Mouse (Mus musculus) CH12.LX (cell line): ENCODE results near the gene Lmnb2. TPM values are rescaled to one million over a fixed set of nuclear protein-coding genes. Genes with fewer than 3 reads are reported as not detected.

ENCODE experiments used
- DNase-seq: peaks from one replicate; pipeline ENCODE4 v3.0.0-alpha.2; 2013; ENCODE audit errors: extremely low read depth
- H3K27ac ChIP-seq: 2 replicates; pipeline ENCODE4 v1.5.1; 2012; ENCODE audit warnings: low read depth, mild to moderate bottlenecking, control low read depth, moderate library complexity; ENCODE audit not compliant: insufficient read depth
- H3K27me3 ChIP-seq: replicated peaks from 2 replicates; pipeline ENCODE3; 2012; ENCODE audit warnings: inconsistent platforms
- H3K36me3 ChIP-seq, 2 experiments: replicated peaks in 1 of 2; 2 replicates each; pipeline versions ENCODE3 to v1.6.1; 2012; ENCODE audit warnings: inconsistent platforms in 1 of 2, low read length in 1 of 2, mild to moderate bottlenecking in 1 of 2, mixed read lengths in 1 of 2, moderate library complexity in 1 of 2; ENCODE audit not compliant: control insufficient read depth in 1 of 2, insufficient read depth in 1 of 2
- H3K4me1 ChIP-seq, 2 experiments: 2 replicates each; pipeline ENCODE4 v1.6.1; 2012; ENCODE audit warnings: inconsistent platforms in 1 of 2, moderate library complexity in 1 of 2; ENCODE audit not compliant: insufficient read depth in 2 of 2, control insufficient read depth in 1 of 2
- H3K4me2 ChIP-seq: 2 replicates; pipeline ENCODE4 v1.6.1; 2012; ENCODE audit warnings: low read depth, mild to moderate bottlenecking, control low read depth; ENCODE audit not compliant: poor library complexity, insufficient read depth, severe bottlenecking
- H3K4me3 ChIP-seq, 3 experiments: fragments of 150-350 bp in 1 of 3; sonication (generic) in 1 of 3; replicated peaks in 1 of 3; 2 replicates each; pipeline versions ENCODE3 to v1.5.1; 2011 to 2012; ENCODE audit warnings: low read depth in 2 of 3, low read length in 2 of 3, mild to moderate bottlenecking in 2 of 3, moderate library complexity in 2 of 3, control low read depth in 1 of 3, improper control_type of control experiment in 1 of 3, inconsistent platforms in 1 of 3, mixed read lengths in 1 of 3; ENCODE audit not compliant: poor library complexity in 1 of 3
- H3K79me2 ChIP-seq: replicated peaks from 2 replicates; pipeline ENCODE4 v1.6.1; 2012; ENCODE audit warnings: mild to moderate bottlenecking, moderate library complexity; ENCODE audit not compliant: control insufficient read depth, poor library complexity, insufficient read depth, severe bottlenecking; ENCODE audit errors: extremely low read depth
- H3K9ac ChIP-seq: 2 replicates; pipeline ENCODE4 v1.6.1; 2012; ENCODE audit warnings: low read depth, mild to moderate bottlenecking, control low read depth, moderate library complexity; ENCODE audit not compliant: insufficient read depth
- H3K9me3 ChIP-seq: replicated peaks from 2 replicates; pipeline ENCODE3; 2012; ENCODE audit warnings: low read length, inconsistent platforms, mixed read lengths
- CHD2 ChIP-seq: IDR thresholded peaks from 2 replicates; pipeline ENCODE4 v1.6.1; 2011; ENCODE audit warnings: low read length, improper control_type of control experiment
- CTCF ChIP-seq, 2 experiments: IDR thresholded peaks in 1 of 2; conservative IDR thresholded peaks in 1 of 2; 2 replicates each; pipeline ENCODE4 v1.5.1; 2011 to 2012; ENCODE audit warnings: low read depth in 2 of 2, low read length in 2 of 2, improper control_type of control experiment in 1 of 2, inconsistent platforms in 1 of 2, mild to moderate bottlenecking in 1 of 2, moderate library complexity in 1 of 2
- ELF1 ChIP-seq: IDR thresholded peaks from 2 replicates; pipeline ENCODE4 v1.6.1; 2014; ENCODE audit warnings: low read depth, mild to moderate bottlenecking, inconsistent platforms, low read length, improper control_type of control experiment
- EP300 ChIP-seq: IDR thresholded peaks from 2 replicates; pipeline ENCODE4 v1.6.1; 2011; ENCODE audit warnings: low read length, improper control_type of control experiment
- ETS1 ChIP-seq: conservative IDR thresholded peaks from 2 replicates; pipeline ENCODE4 v1.6.1; 2012; ENCODE audit warnings: low read depth, mild to moderate bottlenecking, inconsistent platforms, low read length, improper control_type of control experiment, moderate library complexity
- IRF4 ChIP-seq: IDR thresholded peaks from 2 replicates; pipeline ENCODE4 v1.6.1; 2014; ENCODE audit warnings: low read depth, mild to moderate bottlenecking, inconsistent platforms, low read length, improper control_type of control experiment
- MAZ ChIP-seq: IDR thresholded peaks from 2 replicates; pipeline ENCODE4 v1.6.1; 2012; ENCODE audit warnings: low read depth, mild to moderate bottlenecking, inconsistent platforms, low read length, improper control_type of control experiment, moderate library complexity
- MXI1 ChIP-seq: IDR thresholded peaks from 2 replicates; pipeline ENCODE4 v1.6.1; 2011; ENCODE audit warnings: mild to moderate bottlenecking, low read depth, low read length, improper control_type of control experiment
- RAD21 ChIP-seq: IDR thresholded peaks from 2 replicates; pipeline ENCODE4 v1.6.1; 2011; ENCODE audit warnings: low read depth, mild to moderate bottlenecking, low read length, improper control_type of control experiment, moderate library complexity
- SMC3 ChIP-seq: IDR thresholded peaks from 2 replicates; pipeline ENCODE4 v1.6.1; 2011; ENCODE audit warnings: low read depth, low read length, improper control_type of control experiment
- USF2 ChIP-seq: conservative IDR thresholded peaks from 2 replicates; pipeline ENCODE4 v1.6.1; 2011; ENCODE audit warnings: low read depth, low read length, improper control_type of control experiment
- ZC3H11A ChIP-seq: IDR thresholded peaks from 2 replicates; pipeline ENCODE4 v1.6.1; 2012; ENCODE audit warnings: low read depth, mild to moderate bottlenecking, inconsistent platforms, low read length, improper control_type of control experiment
- dilution Hi-C: fragments of 300-500 bp; cut with MboI; formaldehyde crosslinking; loops from 2 replicates; pipeline ENCODE4 v1.14.3; 2020; ENCODE audit warnings: low sequenced_read_pairs; ENCODE audit not compliant: extremely low pct_unique_long_range_greater_than_20kb, extremely low pct_ligation_motif_present
- in situ Hi-C: fragments of 300-500 bp; cut with MboI; formaldehyde crosslinking; loops from 3 replicates; pipeline ENCODE4 v1.14.3; 2019; ENCODE audit warnings: low sequenced_read_pairs, low pct_ligation_motif_present, low pct_unique_long_range_greater_than_20kb, mixed read lengths
- polyA plus RNA-seq: library from polyadenylated mRNA; unstranded; fragments of >175 nt; gene quantifications from 2 replicates; pipeline ENCODE4 v1.2.1, GENCODE M21; 2012; ENCODE audit warnings: low read depth; ENCODE audit not compliant: insufficient read length
- total RNA-seq, 2 experiments: library from RNA; depleted of rRNA; stranded (reverse); fragments of 300-350 nt in 1 of 2; fragments of >200 nt in 1 of 2; gene quantifications; 2 replicates each; pipeline ENCODE4 v1.2.3; 2012 to 2014

Gene Lmnb2
- total and polyA plus RNA-seq, 3 experiments: 20.7 to 25.8 (median 23.7) TPM

- Histone ChIP-seq H3K36me3 (peaks cover 21 to 33% of the 10 kb centered on the region in 2 experiments), H3K9me3 (peaks cover 13% of the 10 kb centered on the region), H3K27ac (no peak overlapping the region), H3K4me1 (peaks cover 8 to 15% of the 10 kb centered on the region in 2 experiments; a peak in 3 of 4 replicates), H3K4me2 (no peak overlapping the region), H3K27me3 (peaks cover 3% of the 10 kb centered on the region), H3K79me2 (peaks cover 10% of the 10 kb centered on the region; the same call in 1 of the 2 replicates), H3K9ac (no peak overlapping the region), H3K4me3 (no peak overlapping the region)
- TF ChIP-seq USF2: no peak
- no peak for TF ChIP-seq SMC3
- no peak for TF ChIP-seq MXI1
- TF ChIP-seq RAD21: no peak
- TF ChIP-seq ZC3H11A: no peak
- DNase-seq: no peak
- in situ Hi-C loops (no loop called here), dilution Hi-C loops (no loop called here)
Observed at GRCm38 (mm10) chr10:80895100-80895499, 22.9 kb downstream of the Lmnb2 start.

- Histone ChIP-seq H3K4me2 (no peak overlapping the region), H3K4me3 (no peak overlapping the region), H3K36me3 (no peaks in the 10 kb centered on the region), H3K4me1 (peaks cover 0 to 2% of the 10 kb centered on the region in 2 experiments; a peak in 1 of 4 replicates), H3K27me3 (peaks cover 45% of the 10 kb centered on the region), H3K79me2 (no peaks in the 10 kb centered on the region), H3K27ac (no peak overlapping the region), H3K9me3 (peaks cover 5% of the 10 kb centered on the region), H3K9ac (no peak overlapping the region)
- dilution Hi-C loops: no loop called here
- in situ Hi-C loops: loop anchor here (5.0 kb wide), 1 partner anchor 105 kb away; no protein-coding TSS in a partner anchor
- TF ChIP-seq EP300 (no peak), ELF1 (no peak), ETS1 (no peak), IRF4 (no peak), MAZ (no peak)
- no peak for DNase-seq
Observed at GRCm38 (mm10) chr10:80887181-80887580, 30.9 kb downstream of the Lmnb2 start.

GRCm38 (mm10) chr10:80881301-80881700, 36.7 kb downstream of the Lmnb2 start:
- in situ Hi-C loops: no loop called here
- dilution Hi-C loops: no loop called here
- Histone ChIP-seq H3K27ac (no peak overlapping the region), H3K9me3 (no peaks in the 10 kb centered on the region), H3K79me2 (no peaks in the 10 kb centered on the region), H3K4me2 (no peak overlapping the region), H3K4me3 (no peak overlapping the region), H3K27me3 (peaks cover 44% of the 10 kb centered on the region), H3K36me3 (no peaks in the 10 kb centered on the region), H3K4me1 (peaks cover 6% of the 10 kb centered on the region in 2 experiments), H3K9ac (no peak overlapping the region)
- TF ChIP-seq SMC3 (peak; percentile 91), CTCF (conservative IDR thresholded peaks at IDR 0.05 in 1 of 2, IDR thresholded peaks at IDR 0.05 in 1 of 2; ENCODE audit: low read depth in 2 of 2, low read length in 2 of 2) (peak; percentile 66 to 85; a peak in 3 of 4 replicates), RAD21 (peak; percentile 55), CHD2 (no peak)
- DNase-seq: peak; percentile 59
